Mouse (Mus musculus) MEL (cell line): ENCODE results near the gene Disp1. TPM values are rescaled to one million over a fixed set of nuclear protein-coding genes. Genes with fewer than 3 reads are reported as not detected.

Source experiments
- DNase-seq: peaks from one replicate; pipeline ENCODE4 v3.0.0; 2011; ENCODE audit warnings: low read depth, low spot score
- H3K27ac ChIP-seq: 2 replicates; pipeline ENCODE4 v1.5.1; 2012; ENCODE audit warnings: low read depth, mild to moderate bottlenecking, control low read depth, low read length, moderate library complexity; ENCODE audit not compliant: control insufficient read depth
- H3K27me3 ChIP-seq, 2 experiments: fragments of 150-350 bp in 1 of 2; sonication (generic) in 1 of 2; 2 replicates each; pipeline ENCODE4 v1.6.1; 2012; ENCODE audit warnings: low read length in 2 of 2, mild to moderate bottlenecking in 2 of 2, improper control_type of control experiment in 1 of 2, moderate library complexity in 1 of 2; ENCODE audit not compliant: insufficient read depth in 2 of 2, control insufficient read depth in 1 of 2
- H3K36me3 ChIP-seq, 2 experiments: 2 replicates each; pipeline ENCODE4 v1.6.1; 2012 to 2014; ENCODE audit warnings: low read length in 2 of 2, improper control_type of control experiment in 1 of 2, inconsistent platforms in 1 of 2, mild to moderate bottlenecking in 1 of 2; ENCODE audit not compliant: insufficient read depth in 2 of 2, control insufficient read depth in 1 of 2
- H3K4me1 ChIP-seq, 2 experiments: fragments of 150-350 bp in 1 of 2; sonication (generic) in 1 of 2; 2 replicates each; pipeline ENCODE4 v1.6.1; 2012; ENCODE audit warnings: low read length in 2 of 2, improper control_type of control experiment in 1 of 2, mild to moderate bottlenecking in 1 of 2; ENCODE audit not compliant: insufficient read depth in 2 of 2, control insufficient read depth in 1 of 2
- H3K4me3 ChIP-seq, 2 experiments: fragments of 150-350 bp in 1 of 2; sonication (generic) in 1 of 2; 2 replicates each; pipeline ENCODE4 v1.5.1; 2012; ENCODE audit warnings: low read depth in 2 of 2, low read length in 2 of 2, mild to moderate bottlenecking in 2 of 2, moderate library complexity in 2 of 2, control low read depth in 1 of 2, improper control_type of control experiment in 1 of 2; ENCODE audit not compliant: control insufficient read depth in 1 of 2, insufficient read depth in 1 of 2
- H3K79me2 ChIP-seq: 2 replicates; pipeline ENCODE4 v1.6.1; 2012; ENCODE audit warnings: mild to moderate bottlenecking, low read length, moderate library complexity; ENCODE audit not compliant: control insufficient read depth, poor library complexity, insufficient read depth
- H3K9ac ChIP-seq: 2 replicates; pipeline ENCODE4 v1.6.1; 2012; ENCODE audit warnings: low read depth, mild to moderate bottlenecking, control low read depth, low read length, moderate library complexity; ENCODE audit not compliant: control insufficient read depth, poor library complexity, severe bottlenecking
- H3K9me3 ChIP-seq: fragments of 150-350 bp; sonication (generic); replicated peaks from 2 replicates; pipeline ENCODE4 v1.6.1; 2012; ENCODE audit warnings: mild to moderate bottlenecking, low read length, improper control_type of control experiment, moderate library complexity; ENCODE audit not compliant: insufficient read depth
- BHLHE40 ChIP-seq: IDR thresholded peaks from 2 replicates; pipeline ENCODE4 v1.6.1; 2012; ENCODE audit warnings: low read depth, mild to moderate bottlenecking, inconsistent platforms, low read length, improper control_type of control experiment, borderline replicate concordance
- E2F4 ChIP-seq: IDR thresholded peaks from 2 replicates; pipeline ENCODE4 v1.6.1; 2011; ENCODE audit warnings: low read depth, low read length, improper control_type of control experiment, borderline replicate concordance
- HCFC1 ChIP-seq: IDR thresholded peaks from 2 replicates; pipeline ENCODE4 v1.6.1; 2012; ENCODE audit warnings: low read depth, mild to moderate bottlenecking, inconsistent platforms, low read length, improper control_type of control experiment, moderate library complexity
- MAFK ChIP-seq: IDR thresholded peaks from 2 replicates; pipeline ENCODE4 v1.6.1; 2011; ENCODE audit warnings: low read depth, mild to moderate bottlenecking, low read length, improper control_type of control experiment, borderline replicate concordance
- MAZ ChIP-seq: IDR thresholded peaks from 2 replicates; pipeline ENCODE4 v1.6.1; 2012; ENCODE audit warnings: low read depth, mild to moderate bottlenecking, inconsistent platforms, low read length, improper control_type of control experiment
- MYC ChIP-seq: IDR thresholded peaks from 2 replicates; pipeline ENCODE4 v1.6.1; 2011; ENCODE audit warnings: low read depth, mild to moderate bottlenecking, low read length, improper control_type of control experiment, moderate library complexity
- NELFE ChIP-seq: IDR thresholded peaks from 2 replicates; pipeline ENCODE4 v1.6.1; 2011; ENCODE audit warnings: low read depth, low read length, improper control_type of control experiment
- NRF1 ChIP-seq: IDR thresholded peaks from 2 replicates; pipeline ENCODE4 v1.6.1; 2014; ENCODE audit warnings: low read depth, mild to moderate bottlenecking, inconsistent platforms, low read length, improper control_type of control experiment, moderate library complexity; ENCODE audit not compliant: poor library complexity, insufficient read depth, severe bottlenecking
- POLR2A ChIP-seq, 2 experiments: IDR thresholded peaks; 2 replicates each; pipeline ENCODE4 v1.6.1; 2011 to 2012; ENCODE audit warnings: low read length in 2 of 2, mild to moderate bottlenecking in 2 of 2, control low read depth in 1 of 2, improper control_type of control experiment in 1 of 2, low read depth in 1 of 2, moderate library complexity in 1 of 2; ENCODE audit not compliant: control insufficient read depth in 1 of 2, insufficient read depth in 1 of 2, poor library complexity in 1 of 2
- POLR2AphosphoS5 ChIP-seq: IDR thresholded peaks from 2 replicates; pipeline ENCODE4 v1.6.1; 2012; ENCODE audit warnings: low read depth, borderline replicate concordance, mild to moderate bottlenecking, inconsistent platforms, low read length, moderate library complexity, mixed read lengths
- RCOR1 ChIP-seq: IDR thresholded peaks from 2 replicates; pipeline ENCODE4 v1.6.1; 2012; ENCODE audit warnings: low read depth, mild to moderate bottlenecking, inconsistent platforms, low read length, improper control_type of control experiment
- SIN3A ChIP-seq: IDR thresholded peaks from 2 replicates; pipeline ENCODE4 v1.6.1; 2012; ENCODE audit warnings: low read length, improper control_type of control experiment, inconsistent platforms
- TAL1 ChIP-seq: IDR thresholded peaks from 2 replicates; pipeline ENCODE4 v1.6.1; 2012; ENCODE audit warnings: mild to moderate bottlenecking, inconsistent platforms, low read length, moderate library complexity, mixed read lengths
- TBP ChIP-seq: IDR thresholded peaks from 2 replicates; pipeline ENCODE4 v1.8.0; 2011; ENCODE audit warnings: low read depth, low read length, improper control_type of control experiment
- TCF12 ChIP-seq: IDR thresholded peaks from 2 replicates; pipeline ENCODE4 v1.6.1; 2014; ENCODE audit warnings: low read depth, mild to moderate bottlenecking, inconsistent platforms, low read length, improper control_type of control experiment, moderate library complexity
- USF1 ChIP-seq: IDR thresholded peaks from 2 replicates; pipeline ENCODE4 v1.6.1; 2014; ENCODE audit warnings: low read depth, mild to moderate bottlenecking, inconsistent platforms, low read length, improper control_type of control experiment, moderate library complexity
- USF2 ChIP-seq, 2 experiments: IDR thresholded peaks; 2 replicates each; pipeline ENCODE4 v1.6.1; 2011 to 2012; ENCODE audit warnings: improper control_type of control experiment in 2 of 2, low read length in 2 of 2, borderline replicate concordance in 1 of 2, inconsistent platforms in 1 of 2, low read depth in 1 of 2, mild to moderate bottlenecking in 1 of 2; ENCODE audit not compliant: insufficient read depth in 1 of 2
- ZKSCAN1 ChIP-seq: IDR thresholded peaks from 2 replicates; pipeline ENCODE4 v1.6.1; 2012; ENCODE audit warnings: low read depth, mild to moderate bottlenecking, inconsistent platforms, low read length, improper control_type of control experiment, moderate library complexity
- polyA plus RNA-seq, 2 experiments: library from polyadenylated mRNA; stranded (reverse) in 1 of 2; unstranded in 1 of 2; fragments of >175 nt in 1 of 2; fragments of >200 nt in 1 of 2; gene quantifications; 2 replicates each; pipeline versions ENCODE4 v1.2.1 to v1.2.4; 2012; ENCODE audit warnings: low replicate concordance in 2 of 2, low read depth in 1 of 2; ENCODE audit not compliant: insufficient read length in 2 of 2, insufficient read depth in 1 of 2, missing spikeins in 1 of 2
- total RNA-seq: library from RNA; depleted of rRNA; stranded (reverse); fragments of 300-350 nt; gene quantifications from 2 replicates; pipeline ENCODE4 v1.2.3, GENCODE M21; 2012

The Disp1 gene
- total and polyA plus RNA-seq, 3 experiments, result 6.3 to 9.9 TPM; not detected in 1

- TF ChIP-seq NRF1, result no peak
- no peak for TF ChIP-seq TBP
- TF ChIP-seq USF2 (IDR thresholded peaks at IDR 0.05; ENCODE audit: borderline replicate concordance in 1 of 2, insufficient read depth in 1 of 2, low read depth in 1 of 2, low read length in 2 of 2), result no peak
- no peak for TF ChIP-seq USF1
- no peak for TF ChIP-seq MAZ
- TF ChIP-seq E2F4, result no peak
- no peak for TF ChIP-seq TAL1
- TF ChIP-seq TCF12, result no peak
- Histone ChIP-seq H3K4me1 (no peaks in the 10 kb centered on the region), H3K27me3 (no peaks in the 10 kb centered on the region), H3K9ac (no peak overlapping the region), H3K9me3 (no peaks in the 10 kb centered on the region), H3K79me2 (no peaks in the 10 kb centered on the region), H3K36me3 (no peaks in the 10 kb centered on the region), H3K4me3 (no peak overlapping the region), H3K27ac (no peak overlapping the region)
- no peak for DNase-seq
These were observed 120.0 kb downstream of the Disp1 start for GRCm38 (mm10) chr1:183101371-183101770.

- DNase-seq, result no peak
- no peak for TF ChIP-seq BHLHE40
- no peak for TF ChIP-seq POLR2A (IDR thresholded peaks at IDR 0.05; ENCODE audit: control insufficient read depth in 1 of 2, insufficient read depth in 1 of 2, low read depth in 1 of 2, low read length in 2 of 2, poor library complexity in 1 of 2)
- TF ChIP-seq ZKSCAN1, result no peak
- no peak for TF ChIP-seq MYC
- TF ChIP-seq POLR2AphosphoS5, result no peak
- TF ChIP-seq NELFE, result no peak
- TF ChIP-seq RCOR1, result no peak
- TF ChIP-seq NRF1, result no peak
- no peak for TF ChIP-seq HCFC1
- no peak for TF ChIP-seq USF2 (IDR thresholded peaks at IDR 0.05; ENCODE audit: borderline replicate concordance in 1 of 2, insufficient read depth in 1 of 2, low read depth in 1 of 2, low read length in 2 of 2)
- no peak for TF ChIP-seq SIN3A
- TF ChIP-seq MAFK, result no peak
- Histone ChIP-seq H3K9ac (no peak overlapping the region), H3K4me1 (no peaks in the 10 kb centered on the region), H3K36me3 (no peaks in the 10 kb centered on the region), H3K27me3 (no peaks in the 10 kb centered on the region), H3K4me3 (no peak overlapping the region), H3K9me3 (no peaks in the 10 kb centered on the region), H3K79me2 (no peaks in the 10 kb centered on the region), H3K27ac (no peak overlapping the region)
These were observed 121.1 kb downstream of the Disp1 start for GRCm38 (mm10) chr1:183100245-183100644.
